Mouse (Mus musculus) neutrophil, adult 5-6 weeks (primary cell): ENCODE data around the gene Diras2. TPM values are rescaled to one million over a fixed set of nuclear protein-coding genes. Genes with fewer than 3 reads are reported as not detected.
A peak's percentile ranks its signal among the peaks of the same experiment; 100 is the strongest.

ENCODE experiments used
- ATAC-seq: fragments of 151-379, 151-347 bp; 2 replicates; pipeline ENCODE4 v1.8.0; 2017; ENCODE audit warnings: mild to moderate bottlenecking, moderate TSS enrichment; ENCODE audit not compliant: insufficient number of reproducible peaks, poor library complexity, low FRiP score, severe bottlenecking; ENCODE audit errors: extremely low read depth
- total RNA-seq: library from RNA; stranded (forward); fragments of 200-1000 nt; gene quantifications from 2 replicates; pipeline ENCODE4 v1.2.3, GENCODE M21; 2017

The Diras2 gene
- total RNA-seq, 1 experiment from 2014 or later = 4.3 TPM

DNA sequence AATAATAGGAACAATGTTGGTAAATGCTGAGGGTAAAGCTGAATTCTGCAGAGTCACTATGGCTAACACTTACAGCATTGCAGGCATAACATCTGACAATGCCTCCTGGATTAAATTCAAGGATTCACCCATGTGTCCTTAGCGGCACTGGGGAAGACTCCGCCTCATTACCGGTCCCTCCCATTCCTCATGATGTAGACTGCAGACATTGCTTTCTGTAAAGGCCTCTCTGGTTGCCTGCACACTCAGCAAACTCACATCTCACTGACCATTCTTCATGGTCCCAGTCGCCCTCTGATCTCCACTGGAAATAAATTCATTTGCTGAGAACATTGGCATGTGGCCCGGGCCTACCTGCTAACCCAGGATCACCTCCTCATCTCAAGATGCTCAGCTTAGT, 51.9 kb downstream of the Diras2 start:
- ATAC-seq = no peak

DNA sequence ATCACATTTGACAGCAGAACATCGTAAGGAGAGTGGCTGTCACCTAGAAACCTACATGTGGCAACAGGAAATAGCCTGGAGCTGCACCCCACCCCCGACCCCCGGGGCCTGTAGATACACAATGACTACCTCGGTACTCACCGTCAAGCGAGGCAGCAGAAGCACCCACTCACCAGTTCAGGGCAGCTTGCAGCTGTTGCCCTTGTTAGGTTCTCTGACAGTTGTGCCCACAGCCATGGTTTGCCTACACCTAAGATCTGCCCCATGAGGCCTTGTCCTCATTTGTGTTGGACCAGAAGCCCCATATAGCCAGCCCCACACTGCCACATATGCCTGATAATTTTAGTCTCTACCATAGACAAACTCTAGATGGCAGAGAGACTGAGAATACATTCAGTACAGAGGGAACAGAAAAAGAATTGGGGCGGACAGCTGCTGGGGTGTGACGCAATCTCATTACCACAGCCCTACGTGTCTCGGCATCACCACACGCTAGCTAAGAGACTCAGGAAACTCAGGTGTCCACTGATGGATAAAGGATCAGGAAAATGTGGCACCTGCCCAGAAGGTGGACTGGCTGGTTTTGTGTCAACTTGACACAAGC, 54.0 kb downstream of the Diras2 start:
- ATAC-seq = no peak

DNA sequence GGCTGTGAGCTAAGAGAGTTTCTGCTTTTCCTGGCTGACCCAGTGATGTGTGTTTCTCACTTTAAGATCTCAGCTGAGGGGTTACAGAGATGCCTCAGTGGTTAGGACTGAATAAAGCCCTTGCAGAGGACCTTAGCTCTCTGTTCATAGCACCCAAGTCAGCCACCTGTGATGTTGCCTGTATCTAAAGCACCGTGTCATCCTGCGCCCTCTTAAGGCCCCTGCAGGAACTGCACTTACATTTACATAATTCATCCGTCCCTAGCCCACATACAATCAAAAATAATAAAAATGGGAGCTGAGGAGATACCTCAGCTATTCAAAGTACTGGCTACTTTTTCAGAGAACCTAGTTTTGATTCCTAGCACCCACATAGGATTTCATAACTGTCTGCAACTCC, 54.9 kb downstream of the Diras2 start:
- 0 out of 2 replicates have a peak, but pooled peaks have one; percentile 41 for ATAC-seq

DNA sequence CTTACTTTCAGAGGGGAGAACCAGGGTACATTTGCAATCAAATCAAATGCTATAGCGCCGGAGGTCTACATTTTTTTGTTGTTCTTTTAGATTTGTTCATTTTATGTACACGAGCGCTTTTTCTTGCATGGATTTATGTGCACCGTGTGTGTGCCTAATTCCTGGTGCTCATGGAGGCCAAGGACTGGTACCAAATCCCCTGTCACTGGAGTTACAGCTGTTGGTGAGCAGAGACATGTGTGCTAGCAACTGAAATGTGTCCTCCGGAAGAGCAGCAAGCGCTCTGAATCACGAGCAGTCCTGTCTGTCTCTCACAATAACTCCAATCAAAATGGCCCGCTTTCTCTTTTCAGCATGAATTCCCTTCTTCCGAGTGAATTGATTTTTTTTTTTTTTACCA, 55.8 kb downstream of the Diras2 start:
- ATAC-seq = no peak

DNA sequence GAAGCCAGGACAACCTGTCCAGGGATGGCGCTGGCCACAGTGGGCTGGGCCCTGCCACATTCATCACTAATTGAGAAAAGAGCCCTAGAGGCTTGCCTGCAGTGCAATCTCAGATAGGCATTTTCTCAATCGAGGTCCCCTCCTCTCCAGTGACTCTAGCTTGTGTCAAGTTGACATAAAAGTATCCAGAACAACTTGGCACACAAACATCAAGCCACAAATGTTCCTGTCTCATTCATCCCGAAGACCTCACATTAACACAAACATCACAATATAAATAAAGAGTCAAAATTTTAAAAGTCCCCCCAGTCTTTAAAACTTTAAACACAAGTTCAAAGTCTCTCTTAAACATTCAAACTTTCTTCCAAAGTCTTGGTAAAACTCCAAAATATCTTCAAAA, 56.3 kb downstream of the Diras2 start:
- ATAC-seq = no peak

DNA sequence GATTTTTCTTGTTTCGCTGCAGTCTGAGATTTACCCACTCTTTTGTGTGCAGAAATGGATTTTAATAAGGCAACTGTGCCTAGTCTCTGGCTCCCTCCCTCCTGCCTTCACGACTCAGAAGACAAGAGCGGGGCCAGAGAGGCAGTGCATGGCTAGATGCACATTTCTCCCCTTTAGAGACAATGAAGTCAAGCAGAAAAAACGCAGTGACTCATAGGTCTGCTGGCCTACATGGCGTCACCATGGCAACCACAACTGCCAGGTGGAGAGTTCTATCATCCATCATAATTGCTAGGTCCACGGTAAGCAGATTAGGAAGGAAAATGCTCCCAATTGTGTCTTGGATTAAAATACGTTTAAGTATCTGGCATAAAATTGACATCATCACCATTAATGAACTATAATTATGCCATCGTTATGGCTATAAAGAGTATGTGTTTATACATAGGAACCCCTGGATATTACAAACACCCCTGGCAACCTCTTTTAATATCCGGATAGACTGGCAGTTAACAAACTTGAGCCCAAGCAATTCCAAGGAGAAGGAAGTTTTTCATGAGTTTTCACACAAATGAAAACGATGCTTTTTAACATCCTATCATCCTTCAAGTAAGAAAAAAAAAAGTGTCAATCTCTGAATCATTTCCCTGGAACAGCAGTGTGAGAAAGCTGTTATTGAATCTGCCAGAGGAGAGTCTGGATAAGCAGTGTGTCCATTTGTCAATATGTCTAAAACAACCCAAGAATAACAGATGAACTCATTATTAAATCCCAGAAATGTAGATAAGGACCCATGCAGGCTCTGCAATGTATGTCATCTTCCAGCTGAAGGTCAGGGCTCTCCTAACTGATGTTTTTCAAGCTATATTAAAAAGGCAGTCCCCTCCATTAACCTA, 61.0 kb downstream of the Diras2 start:
- no peak for ATAC-seq

DNA sequence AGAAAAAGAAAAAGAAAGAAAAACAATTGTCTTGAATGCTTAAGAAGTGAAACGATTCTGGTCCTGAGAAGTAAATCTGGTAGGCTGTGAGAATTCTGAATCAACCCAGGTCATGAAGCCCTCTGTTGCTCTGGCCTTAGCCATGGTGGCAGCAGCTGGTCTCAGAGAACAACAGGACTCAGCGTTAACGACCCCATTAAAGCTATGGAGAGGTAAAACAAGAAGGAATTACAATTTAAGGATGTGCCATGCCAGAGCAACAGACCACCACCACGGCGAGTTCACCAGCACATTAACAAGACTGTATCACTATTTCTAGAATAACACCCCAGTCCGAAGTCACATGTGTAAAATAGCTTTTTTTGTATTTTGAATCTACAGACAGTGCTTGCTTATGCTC, 65.9 kb downstream of the Diras2 start:
- ATAC-seq = no peak

DNA sequence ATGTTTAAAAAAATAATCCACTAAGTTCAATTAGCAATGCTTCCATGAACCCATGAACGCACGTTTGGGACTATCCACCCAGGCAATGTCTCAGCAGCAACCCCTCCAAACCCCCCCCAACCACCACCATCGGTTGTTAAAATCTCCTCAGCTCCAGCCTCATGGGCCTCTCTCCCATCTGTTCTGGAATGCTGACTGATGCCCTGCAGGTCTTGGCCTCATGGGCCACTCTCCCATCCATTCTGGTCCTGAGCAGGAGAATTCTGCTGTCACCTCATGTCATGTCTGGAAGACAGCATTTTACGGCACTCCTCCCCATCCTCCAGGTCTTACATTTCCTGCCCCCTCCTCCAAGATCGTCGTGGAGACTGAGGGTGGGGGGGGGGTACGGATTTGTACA, 71.1 kb downstream of the Diras2 start:
- no peak for ATAC-seq

DNA sequence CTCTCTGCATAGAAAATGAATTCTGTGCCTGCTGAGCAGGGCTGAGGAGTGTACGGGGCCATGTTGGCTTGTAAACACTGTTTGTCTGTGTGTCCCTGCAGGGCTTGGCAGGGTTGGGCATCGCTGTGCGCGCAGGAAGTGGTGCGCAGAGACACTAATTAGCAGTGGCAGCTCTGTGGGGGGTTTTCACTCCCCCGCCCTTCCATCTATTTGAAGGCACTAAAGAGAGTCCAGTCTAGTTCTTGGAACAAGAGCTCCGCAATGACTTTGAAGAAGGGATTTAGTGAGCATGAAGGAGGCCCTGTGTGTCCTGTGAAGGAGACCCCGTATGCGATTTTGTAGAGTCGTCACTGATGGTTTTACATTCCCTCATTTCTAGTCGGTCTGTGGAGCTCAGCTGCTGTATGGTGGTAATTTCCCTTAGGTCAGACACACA, 73.2 kb downstream of the Diras2 start:
- no peak for ATAC-seq

DNA sequence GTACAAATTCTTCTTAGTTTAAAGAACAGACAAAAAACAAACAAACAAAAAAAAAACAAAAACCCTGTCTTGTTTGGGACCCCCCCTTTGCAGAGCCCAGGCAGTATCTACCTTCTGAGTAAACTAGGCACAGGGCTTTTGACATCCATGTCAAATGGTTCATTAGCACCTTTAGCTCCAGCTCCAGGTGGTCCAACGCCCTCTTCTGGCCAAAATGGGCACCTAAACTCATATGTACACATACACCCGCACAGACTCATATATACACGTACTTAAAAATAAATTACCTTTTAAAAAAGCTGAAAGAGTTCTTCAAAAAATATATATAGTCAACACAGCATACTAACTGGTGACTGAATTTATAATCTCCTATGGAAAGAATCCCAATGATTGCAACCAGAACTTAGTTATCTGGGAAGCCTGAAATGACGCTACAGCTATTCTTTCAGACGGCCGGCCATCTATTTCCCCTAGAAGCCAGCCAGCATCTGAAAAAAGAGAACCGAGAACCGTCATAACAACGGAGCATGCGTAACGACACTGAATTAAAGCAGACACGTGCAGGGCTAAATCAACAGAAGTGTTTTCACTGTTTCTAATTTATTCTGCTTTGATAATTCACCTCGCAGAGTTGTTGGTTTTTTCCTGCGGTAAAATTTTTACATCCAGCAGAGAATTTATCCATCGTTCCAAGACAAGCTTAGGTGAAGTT, 73.7 kb downstream of the Diras2 start:
- no peak for ATAC-seq

DNA sequence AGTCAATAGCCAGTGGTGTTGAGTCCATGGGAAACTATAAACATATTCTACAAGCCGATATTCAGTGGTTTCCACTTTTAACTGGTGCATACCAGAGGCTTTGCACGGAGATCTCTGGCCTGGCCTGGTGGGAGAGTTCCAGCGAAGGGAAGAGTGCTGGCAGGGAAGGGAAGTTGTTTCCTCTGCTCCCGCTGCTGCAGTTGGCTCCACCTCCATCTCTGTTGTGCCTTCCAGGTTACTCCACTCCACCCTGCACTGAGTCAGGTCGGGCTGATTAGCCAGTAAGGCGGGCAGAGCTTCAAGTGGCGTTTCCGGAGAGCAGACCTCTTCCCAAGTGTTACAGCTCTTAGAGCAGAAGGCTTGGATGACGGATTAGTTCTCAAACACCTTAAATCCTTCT, 75.8 kb downstream of the Diras2 start:
- no peak for ATAC-seq

DNA sequence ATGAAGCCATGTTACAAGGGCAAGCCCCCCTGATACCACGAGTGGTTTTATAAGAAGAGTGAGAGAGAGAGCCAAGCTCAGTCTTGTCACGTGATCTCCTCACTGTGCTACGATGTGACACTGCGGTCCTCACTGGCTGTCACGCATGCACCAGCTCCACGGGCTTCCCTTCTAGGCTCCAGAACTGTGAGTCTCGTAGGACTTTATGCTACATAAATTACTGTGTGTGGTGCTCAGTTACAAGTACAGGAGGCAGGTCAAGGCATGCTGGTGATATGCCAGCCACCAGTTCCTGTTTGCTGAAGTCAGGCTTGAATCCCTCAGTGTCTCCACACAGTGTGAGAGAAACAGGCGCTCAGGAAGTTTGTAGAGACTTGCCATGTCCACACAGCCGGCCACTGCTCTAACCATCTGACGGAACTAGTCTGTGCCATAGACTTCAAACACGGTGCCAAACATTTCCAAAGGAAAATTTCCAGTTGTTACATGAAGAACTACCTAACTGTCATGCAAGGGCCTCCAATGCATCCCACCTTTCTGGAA, 76.3 kb downstream of the Diras2 start:
- ATAC-seq = no peak

Other genes starting within 250 kb of the Diras2 start
- gene Syk, start 51.9 kb upstream of the Diras2 start, total RNA-seq = 778 and 787 TPM in 2 replicates